Mouse (Mus musculus): Measurements from ENCODE around the gene Zfp593. TPM values are rescaled to one million over a fixed set of nuclear protein-coding genes. Genes with fewer than 3 reads are reported as not detected.

Gene Zfp593
- total and polyA plus RNA-seq, 2 experiments = 2.9 to 6.8 TPM

DNA sequence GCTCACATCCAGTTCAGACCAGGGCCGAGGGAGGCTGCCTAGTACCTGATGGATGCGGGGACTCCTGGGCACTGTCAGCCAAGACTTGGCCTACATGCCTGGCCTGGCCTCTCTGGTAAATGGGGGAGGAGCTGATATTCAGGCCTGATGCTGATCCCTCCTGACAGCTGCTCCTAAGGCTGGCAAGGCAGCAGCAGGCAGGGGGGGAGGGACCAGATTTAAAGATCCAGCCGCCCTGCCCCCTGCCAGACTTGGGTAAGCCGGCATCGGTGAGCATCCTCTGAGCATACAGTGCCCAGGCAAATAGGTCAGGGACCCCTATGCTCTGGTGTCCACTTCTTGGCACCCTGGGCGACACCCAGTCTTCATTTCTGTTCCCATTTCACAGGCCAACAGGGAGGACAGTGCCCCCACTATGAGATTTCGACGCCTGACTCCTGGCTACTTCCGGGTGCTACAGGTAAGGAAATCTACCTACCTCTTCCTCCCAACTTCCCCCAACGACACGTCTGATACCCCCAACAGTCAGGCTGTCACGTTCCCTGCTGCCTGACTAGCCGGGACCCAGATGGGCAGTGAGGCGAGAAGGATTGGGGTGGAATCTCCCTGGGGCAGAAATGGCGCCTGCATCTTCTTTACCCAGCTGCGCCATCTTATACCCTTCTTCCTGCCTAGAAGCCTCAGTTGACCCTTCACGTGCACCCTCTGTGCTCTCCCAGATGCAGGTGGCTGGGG lies 1.7 kb downstream of the Zfp593 start, which contains the start of gene E130218I03Rik:
Gene E130218I03Rik (plus strand): TSS at position 147 of the 735 bp plus-strand sequence.
- H3K27ac ChIP-seq (replicated peaks; ENCODE audit: insufficient read depth, low read depth, low read length) = no peak within 1 kb of the TSS
- no peak within 1 kb of the TSS for H3K9ac ChIP-seq (ENCODE audit: low read depth, low read length)

DNA sequence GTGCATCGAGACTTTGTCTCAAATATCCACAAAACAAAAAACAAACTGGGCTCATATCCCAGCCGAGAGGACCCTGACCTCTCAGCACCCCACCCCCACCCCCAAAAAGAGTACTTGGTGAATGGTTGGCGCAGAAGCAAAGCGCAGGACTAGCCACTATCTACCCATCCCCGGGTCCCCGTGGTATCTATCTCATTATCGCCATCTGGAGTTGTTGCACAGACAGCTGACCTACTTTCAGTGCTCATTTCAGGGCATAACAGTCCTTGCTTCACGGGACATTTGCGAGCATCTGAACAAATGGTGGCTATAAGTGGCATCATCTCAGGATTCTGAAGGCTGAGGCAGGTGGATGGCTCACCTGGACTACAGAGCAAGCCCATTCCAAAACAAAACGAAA lies 6.7 kb downstream of the Zfp593 start:
- no peaks in the 10 kb centered on the region for H3K27me3 ChIP-seq (ENCODE audit: control insufficient read depth, insufficient read depth, low read length)
- H3K9ac ChIP-seq (ENCODE audit: low read depth, low read length) = no peak overlapping the region
- H3K36me3 ChIP-seq (ENCODE audit: control insufficient read depth, insufficient read depth, low read length) = no peaks in the 10 kb centered on the region
- no peak for DNase-seq (ENCODE audit: extremely low read depth, low read depth, low spot score)
- no peaks in the 10 kb centered on the region for H3K79me2 ChIP-seq (ENCODE audit: control insufficient read depth, insufficient read depth, low read length)
- TF ChIP-seq POLR2A (IDR thresholded peaks at IDR 0.05; ENCODE audit: extremely low read depth, insufficient read depth, low read length) = no peak
- no peak for TF ChIP-seq CTCF (IDR thresholded peaks at IDR 0.05; ENCODE audit: low read depth, low read length)
- no peak overlapping the region; the same call in 1 of the 2 replicates for H3K27ac ChIP-seq (replicated peaks; ENCODE audit: insufficient read depth, low read depth, low read length)
- WGBS = 7% methylated on average over 10 of the region's 10 CpGs
- peaks cover 4% of the 10 kb centered on the region for H3K4me1 ChIP-seq (ENCODE audit: control insufficient read depth, insufficient read depth, low read length)
- no peak overlapping the region for H3K4me3 ChIP-seq (ENCODE audit: insufficient read depth, low read depth, low read length)

More for the DNA sequence above, 1.7 kb downstream of the Zfp593 start, which contains the start of gene E130218I03Rik:
- H3K27me3 ChIP-seq (ENCODE audit: control insufficient read depth, insufficient read depth, low read length) = no peaks in the 10 kb centered on the region
- peaks cover 2% of the 10 kb centered on the region for H3K4me1 ChIP-seq (ENCODE audit: control insufficient read depth, insufficient read depth, low read length)
- H3K4me3 ChIP-seq (ENCODE audit: insufficient read depth, low read depth, low read length) = no peak within 1 kb of the TSS
- TF ChIP-seq POLR2A (IDR thresholded peaks at IDR 0.05; ENCODE audit: extremely low read depth, insufficient read depth, low read length) = no peak
- no peak for TF ChIP-seq CTCF (IDR thresholded peaks at IDR 0.05; ENCODE audit: low read depth, low read length)
- H3K79me2 ChIP-seq (ENCODE audit: control insufficient read depth, insufficient read depth, low read length) = no peaks in the 10 kb centered on the region
- 95% methylated on average over 17 of the region's 17 CpGs for WGBS
- no peaks in the 10 kb centered on the region for H3K36me3 ChIP-seq (ENCODE audit: control insufficient read depth, insufficient read depth, low read length)
- no peak for DNase-seq (ENCODE audit: extremely low read depth, low read depth, low spot score)

DNA sequence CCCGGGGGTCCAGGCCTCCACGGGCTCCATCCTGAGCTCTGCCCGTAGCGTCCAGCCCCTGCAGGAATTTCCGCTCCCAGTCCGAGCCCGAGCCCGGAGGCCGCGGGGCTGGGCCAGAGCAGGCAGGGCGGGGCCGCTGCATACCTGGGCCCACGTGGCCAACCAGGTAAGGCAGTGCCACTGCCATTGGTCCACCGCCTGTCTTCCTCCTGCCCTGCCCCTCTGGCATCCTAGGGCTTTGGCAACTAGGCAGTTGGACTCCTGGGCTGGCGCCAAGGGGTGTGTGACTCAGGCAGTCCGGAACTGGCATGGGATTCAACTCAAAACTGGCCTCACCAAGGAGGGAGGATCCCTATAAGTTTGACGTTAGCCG lies 7.1 kb downstream of the Zfp593 start, which contains the start of gene Cnksr1:
Gene Cnksr1 (minus strand): TSS at position 121 of the 373 bp plus-strand sequence.
- H3K4me1 ChIP-seq (ENCODE audit: control insufficient read depth, insufficient read depth, low read length) = peaks cover 4% of the 10 kb centered on the region
- H3K9ac ChIP-seq (ENCODE audit: low read depth, low read length) = no peak within 1 kb of the TSS
- WGBS = 4% methylated on average over 18 of the region's 18 CpGs
- H3K27me3 ChIP-seq (ENCODE audit: control insufficient read depth, insufficient read depth, low read length) = no peaks in the 10 kb centered on the region
- no peaks in the 10 kb centered on the region for H3K36me3 ChIP-seq (ENCODE audit: control insufficient read depth, insufficient read depth, low read length)
- no peak within 1 kb of the TSS for H3K4me3 ChIP-seq (ENCODE audit: insufficient read depth, low read depth, low read length)
- peak; percentile 79 for DNase-seq (ENCODE audit: extremely low read depth, low read depth, low spot score)
- TF ChIP-seq CTCF (IDR thresholded peaks at IDR 0.05; ENCODE audit: low read depth, low read length) (no peak), POLR2A (IDR thresholded peaks at IDR 0.05; ENCODE audit: extremely low read depth, insufficient read depth, low read length) (no peak)
- H3K27ac ChIP-seq (replicated peaks; ENCODE audit: insufficient read depth, low read depth, low read length) = no peak within 1 kb of the TSS; the same call in 1 of the 2 replicates
- H3K79me2 ChIP-seq (ENCODE audit: control insufficient read depth, insufficient read depth, low read length) = no peaks in the 10 kb centered on the region

DNA sequence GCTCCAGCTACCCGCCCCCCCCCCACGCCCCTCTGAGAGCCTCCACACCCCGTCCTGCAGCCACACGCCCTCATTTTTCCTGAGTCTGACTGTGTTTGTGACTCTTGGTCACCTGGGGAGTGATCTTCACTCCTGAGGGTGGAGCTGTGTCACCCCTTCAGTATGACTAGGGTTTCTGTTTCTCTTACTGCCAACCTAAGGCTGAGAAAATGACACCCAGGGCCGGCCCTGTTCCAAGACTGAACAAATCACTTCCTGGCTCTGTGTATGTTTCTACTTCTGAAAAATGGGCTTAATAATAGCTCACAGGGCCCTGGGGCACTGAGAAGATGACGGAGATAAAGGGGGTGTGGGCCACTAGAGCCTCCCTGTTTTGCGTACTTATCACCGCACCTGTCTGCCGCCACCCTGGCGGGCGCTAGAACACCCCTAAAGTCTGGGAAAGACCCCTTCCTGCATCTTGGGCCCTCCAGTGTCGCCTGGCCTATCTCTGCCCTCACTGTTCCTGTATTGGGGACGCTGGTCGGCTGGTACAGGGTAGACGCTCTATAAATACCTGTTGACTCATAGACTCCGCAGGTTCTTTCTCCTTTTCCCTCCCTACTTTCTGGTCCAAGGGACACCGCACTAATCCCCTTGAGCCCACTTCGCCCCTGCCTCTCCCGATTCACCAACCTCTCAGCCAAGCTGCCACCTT lies 7.7 kb downstream of the Zfp593 start:
- no peak for DNase-seq (ENCODE audit: extremely low read depth, low read depth, low spot score)
- no peaks in the 10 kb centered on the region for H3K27me3 ChIP-seq (ENCODE audit: control insufficient read depth, insufficient read depth, low read length)
- H3K9ac ChIP-seq (ENCODE audit: low read depth, low read length) = no peak overlapping the region
- TF ChIP-seq CTCF (IDR thresholded peaks at IDR 0.05; ENCODE audit: low read depth, low read length) = no peak
- TF ChIP-seq POLR2A (IDR thresholded peaks at IDR 0.05; ENCODE audit: extremely low read depth, insufficient read depth, low read length) = no peak
- no peaks in the 10 kb centered on the region for H3K79me2 ChIP-seq (ENCODE audit: control insufficient read depth, insufficient read depth, low read length)
- H3K4me1 ChIP-seq (ENCODE audit: control insufficient read depth, insufficient read depth, low read length) = peaks cover 4% of the 10 kb centered on the region
- H3K36me3 ChIP-seq (ENCODE audit: control insufficient read depth, insufficient read depth, low read length) = no peaks in the 10 kb centered on the region
- H3K4me3 ChIP-seq (ENCODE audit: insufficient read depth, low read depth, low read length) = no peak overlapping the region
- H3K27ac ChIP-seq (replicated peaks; ENCODE audit: insufficient read depth, low read depth, low read length) = no peak overlapping the region
- WGBS = 65% methylated on average over 19 of the region's 19 CpGs

DNA sequence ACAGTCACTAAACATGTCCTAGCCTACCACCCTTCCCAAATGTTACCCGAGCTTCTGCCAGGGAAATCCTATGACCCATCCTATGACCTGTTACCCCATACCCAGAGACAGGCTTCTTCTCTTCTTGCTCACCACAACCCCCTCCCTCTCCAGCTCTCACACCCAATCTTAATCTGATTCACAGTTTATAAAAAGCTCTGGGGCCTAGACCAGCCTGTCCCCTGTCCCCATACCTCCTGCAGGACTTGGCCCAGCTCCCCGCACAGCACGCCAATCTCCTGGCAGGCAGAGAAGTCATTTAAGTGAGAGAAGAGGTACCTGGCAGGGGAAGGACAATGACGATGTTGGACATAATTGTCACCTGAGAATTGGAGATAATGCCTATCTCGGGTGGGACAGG lies 10.5 kb downstream of the Zfp593 start:
- peaks cover 4% of the 10 kb centered on the region for H3K4me1 ChIP-seq (ENCODE audit: control insufficient read depth, insufficient read depth, low read length)
- no peaks in the 10 kb centered on the region for H3K36me3 ChIP-seq (ENCODE audit: control insufficient read depth, insufficient read depth, low read length)
- H3K4me3 ChIP-seq (ENCODE audit: insufficient read depth, low read depth, low read length) = no peak overlapping the region
- H3K27ac ChIP-seq (replicated peaks; ENCODE audit: insufficient read depth, low read depth, low read length) = no peak overlapping the region
- H3K27me3 ChIP-seq (ENCODE audit: control insufficient read depth, insufficient read depth, low read length) = no peaks in the 10 kb centered on the region
- TF ChIP-seq POLR2A (IDR thresholded peaks at IDR 0.05; ENCODE audit: extremely low read depth, insufficient read depth, low read length) (no peak), CTCF (IDR thresholded peaks at IDR 0.05; ENCODE audit: low read depth, low read length) (no peak)
- DNase-seq (ENCODE audit: extremely low read depth, low read depth, low spot score) = no peak
- no peak overlapping the region for H3K9ac ChIP-seq (ENCODE audit: low read depth, low read length)
- 84% methylated on average over 5 of the region's 5 CpGs for WGBS
- no peaks in the 10 kb centered on the region for H3K79me2 ChIP-seq (ENCODE audit: control insufficient read depth, insufficient read depth, low read length)
